Comparison of ENCODE assay signal across 9 mouse cellular contexts in the genomic region with DNA sequence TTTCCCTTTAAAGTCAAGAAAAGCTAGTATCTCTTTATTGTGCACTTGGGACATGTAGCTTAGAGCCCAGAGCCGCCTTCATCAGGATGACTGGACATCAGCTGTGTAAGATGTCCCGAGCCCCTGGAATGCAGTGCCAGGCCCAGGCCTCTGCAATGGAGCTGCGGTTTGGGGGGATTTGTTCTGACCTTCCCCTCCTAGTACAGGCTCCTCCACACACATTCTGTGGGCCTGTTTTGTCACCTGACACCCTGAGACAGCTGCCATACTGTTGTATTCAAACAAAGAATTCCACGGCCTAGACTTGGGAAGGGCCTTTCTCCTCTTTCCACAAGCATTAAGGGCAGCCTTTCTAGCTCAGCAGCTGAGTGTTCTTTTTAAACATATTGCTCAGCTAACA. TPM values are rescaled to one million over a fixed set of nuclear protein-coding genes. Genes with fewer than 3 reads are reported as not detected.
DNase-seq lines count a peak whose midpoint lies in the region; ATAC-seq and TF ChIP-seq lines count a peak whose summit lies in the region.
"Had no signal": no experiment of that assay in that cellular context is flagged by ENCODE, and none has a peak within 500 bp of the region (broad histone marks: within the 10 kb centered on the region; RNA-seq: fewer than 3 reads in every experiment).

No protein-coding gene starts in this region.

- peaks cover 72% of the 10 kb centered on the region for H3K36me3 ChIP-seq in hindbrain, embryonic 10.5 days
- H3K36me3 ChIP-seq in hindbrain, postnatal 0 days (ENCODE audit: insufficient read depth, low read length), result peaks cover 17% of the 10 kb centered on the region
- no peaks in the 10 kb centered on the region; the same call in 1 of the 2 replicates for H3K36me3 ChIP-seq in forebrain, embryonic 11.5 days (ENCODE audit: control insufficient read depth, insufficient read depth, low read length)
- peaks cover 8% of the 10 kb centered on the region for H3K36me3 ChIP-seq in midbrain, embryonic 15.5 days (replicated peaks)

- peak; percentile 33 for DNase-seq in hindbrain, embryonic 10.5 days (ENCODE audit: low spot score)
- DNase-seq in hindbrain, postnatal 0 days (ENCODE audit: low spot score), result no peak
- no peak for DNase-seq in forebrain, embryonic 11.5 days (ENCODE audit: low spot score)
- no peak for DNase-seq in urinary bladder, postnatal 10 days (ENCODE audit: low spot score)
- no peak for DNase-seq in urinary bladder, adult 2 months (ENCODE audit: low spot score)
- DNase-seq in frontal cortex, adult 2 months (ENCODE audit: extremely low spot score in 1 of 2, low spot score in 1 of 2), result no peak

- peaks cover 19% of the 10 kb centered on the region for H3K4me1 ChIP-seq in hindbrain, embryonic 10.5 days (replicated peaks)
- no peaks in the 10 kb centered on the region for H3K4me1 ChIP-seq in hindbrain, postnatal 0 days (ENCODE audit: insufficient read depth, low read length)
- peaks cover 4% of the 10 kb centered on the region for H3K4me1 ChIP-seq in bone marrow, adult 2 months (ENCODE audit: control insufficient read depth, insufficient read depth, low read length)
- no peaks in the 10 kb centered on the region; the same call in 1 of the 2 replicates for H3K4me1 ChIP-seq in forebrain, embryonic 11.5 days (replicated peaks; ENCODE audit: control insufficient read depth, insufficient read depth, low read length)
- no peaks in the 10 kb centered on the region for H3K4me1 ChIP-seq in midbrain, embryonic 15.5 days

- H3K9ac ChIP-seq in hindbrain, postnatal 0 days (replicated peaks; ENCODE audit: low read length), result no peak overlapping the region
- no peak overlapping the region for H3K9ac ChIP-seq in forebrain, embryonic 11.5 days (ENCODE audit: low read length)
- H3K9ac ChIP-seq in midbrain, embryonic 15.5 days, result no peak overlapping the region
- H3K9ac ChIP-seq: liver, embryonic 14.5 days had no signal

- H3K27ac ChIP-seq in hindbrain, embryonic 10.5 days, result peak overlapping the region; percentile 83
- no peak overlapping the region for H3K27ac ChIP-seq in hindbrain, postnatal 0 days
- peak overlapping the region; percentile 36; the same call in 1 of the 2 replicates for H3K27ac ChIP-seq in bone marrow, adult 2 months (ENCODE audit: control insufficient read depth, insufficient read depth, low read depth, low read length, poor library complexity)
- peak overlapping the region; percentile 47; the same call in 1 of the 2 replicates for H3K27ac ChIP-seq in forebrain, embryonic 11.5 days (ENCODE audit: low read depth, low read length)
- H3K27ac ChIP-seq in midbrain, embryonic 15.5 days, result 0 out of 2 replicates have a peak overlapping the region, but pooled peaks have one; percentile 17
- H3K27ac ChIP-seq: liver, embryonic 14.5 days had no signal

- 39% methylated on average over 4 of the region's 4 CpGs for WGBS in hindbrain, embryonic 10.5 days
- WGBS in hindbrain, postnatal 0 days, result 33% methylated on average over 4 of the region's 4 CpGs
- 92% methylated on average over 4 of the region's 4 CpGs for WGBS in bone marrow, adult 2 months
- WGBS in forebrain, embryonic 11.5 days, result 30% methylated on average over 4 of the region's 4 CpGs
- WGBS in midbrain, embryonic 15.5 days, result 32% methylated on average over 4 of the region's 4 CpGs

- no peak overlapping the region for H3K4me3 ChIP-seq in hindbrain, embryonic 10.5 days
- H3K4me3 ChIP-seq in hindbrain, postnatal 0 days (ENCODE audit: low read length), result no peak overlapping the region
- H3K4me3 ChIP-seq in bone marrow, adult 2 months (replicated peaks; ENCODE audit: control insufficient read depth, low read depth, low read length), result no peak overlapping the region
- no peak overlapping the region for H3K4me3 ChIP-seq in forebrain, embryonic 11.5 days (ENCODE audit: low read depth, low read length)
- H3K4me3 ChIP-seq in midbrain, embryonic 15.5 days, result no peak overlapping the region

- no peak for TF ChIP-seq POLR2A in bone marrow, adult 2 months (IDR thresholded peaks at IDR 0.05; ENCODE audit: borderline replicate concordance, control insufficient read depth, low read depth, low read length)

- no peaks in the 10 kb centered on the region for H3K27me3 ChIP-seq in hindbrain, embryonic 10.5 days (ENCODE audit: insufficient read depth, poor library complexity, severe bottlenecking)
- no peaks in the 10 kb centered on the region for H3K27me3 ChIP-seq in hindbrain, postnatal 0 days (ENCODE audit: insufficient read depth, low read length)
- no peaks in the 10 kb centered on the region for H3K27me3 ChIP-seq in forebrain, embryonic 11.5 days (ENCODE audit: control insufficient read depth, insufficient read depth, low read length)
- no peaks in the 10 kb centered on the region for H3K27me3 ChIP-seq in midbrain, embryonic 15.5 days (replicated peaks)

- H3K4me2 ChIP-seq in hindbrain, postnatal 0 days (ENCODE audit: low read depth, low read length), result no peak overlapping the region
- H3K4me2 ChIP-seq in forebrain, embryonic 11.5 days (ENCODE audit: low read depth, low read length, severe bottlenecking), result no peak overlapping the region
- no peak overlapping the region for H3K4me2 ChIP-seq in midbrain, embryonic 15.5 days

- H3K9me3 ChIP-seq in hindbrain, embryonic 10.5 days, result no peaks in the 10 kb centered on the region
- no peaks in the 10 kb centered on the region for H3K9me3 ChIP-seq in hindbrain, postnatal 0 days (ENCODE audit: low read length)
- no peaks in the 10 kb centered on the region for H3K9me3 ChIP-seq in forebrain, embryonic 11.5 days (ENCODE audit: control insufficient read depth, low read length)
- H3K9me3 ChIP-seq in midbrain, embryonic 15.5 days, result no peaks in the 10 kb centered on the region

- no peak for TF ChIP-seq CTCF in hindbrain, postnatal 0 days (IDR thresholded peaks at IDR 0.05; ENCODE audit: low read depth)
- TF ChIP-seq CTCF in bone marrow, adult 2 months (IDR thresholded peaks at IDR 0.05; ENCODE audit: control insufficient read depth, insufficient read depth, low read length), result no peak

- no peak for ATAC-seq in hindbrain, postnatal 0 days
- peak; percentile 71 for ATAC-seq in forebrain, embryonic 11.5 days (replicated peaks; ENCODE audit: low FRiP score)
- ATAC-seq in midbrain, embryonic 15.5 days (replicated peaks), result no peak

RNA-seq across cellular contexts. Expression of gene Otulin, which starts 35.5 kb away (rescaled TPM):
- polyA plus RNA-seq in hindbrain, embryonic 10.5 days (2016; fragmentation: Nextera tagmentation; extraction: Ambion mirVana), result 28.1 TPM in 2 replicates
- total RNA-seq in hindbrain, postnatal 0 days (2014; rRNA removed), result 15.9 and 16.5 TPM in 2 replicates
- 25.4 and 26.3 TPM in 2 replicates for polyA plus RNA-seq in hindbrain, postnatal 0 days (2015; fragmentation: Nextera tagmentation; extraction: Ambion mirVana)
- 31.4 and 40.7 TPM in 2 replicates for polyA plus RNA-seq in bone marrow, adult 2 months (2011; ENCODE audit: insufficient read depth, insufficient read length, low replicate concordance, missing spikeins)
- polyA plus RNA-seq in forebrain, embryonic 11.5 days (2014; fragmentation: Nextera tagmentation; extraction: Ambion mirVana), result 35.7 and 44.0 TPM in 2 replicates
- 22.3 and 24.2 TPM in 2 replicates for polyA plus RNA-seq in midbrain, embryonic 15.5 days (2015; fragmentation: Nextera tagmentation; extraction: Ambion mirVana)
- polyA plus RNA-seq in urinary bladder, adult 2 months (2012; rRNA removed), result 26.0 and 26.3 TPM in 2 replicates
- polyA plus RNA-seq in frontal cortex, adult 2 months (2012; rRNA removed), result 23.6 and 25.4 TPM in 2 replicates
